Mouse (Mus musculus) E14TG2a.4 (cell line): Measurements from ENCODE around the gene Tbp.

Experiments
- CTCF ChIP-seq: conservative IDR thresholded peaks from 2 replicates; pipeline ENCODE4 v1.5.1; 2014; ENCODE audit warnings: low read length
- NANOG ChIP-seq: IDR thresholded peaks from 2 replicates; pipeline ENCODE4 v1.6.1; 2014; ENCODE audit warnings: borderline replicate concordance, low read length, mixed read lengths

GRCm38 (mm10) chr17:15459761-15460160 lies 39.9 kb upstream of the Tbp start:
- TF ChIP-seq CTCF (no peak), NANOG (no peak)
